Mouse (Mus musculus): ENCODE data around the gene Mmd.

- TF ChIP-seq CTCF (IDR thresholded peaks at IDR 0.05; ENCODE audit: low read depth) (no peak), EP300 (IDR thresholded peaks at IDR 0.05; ENCODE audit: low read depth) (no peak)
These were observed 3.6 kb upstream of the Mmd start for GRCm38 (mm10) chr11:90245630-90246029.
